Comparison of ENCODE assay signal across 26 mouse cellular contexts in genomic region chr15:90646326-90646725, GRCm38 (mm10). TPM values are rescaled to one million over a fixed set of nuclear protein-coding genes. Genes with fewer than 3 reads are reported as not detected.
A peak's percentile ranks its signal among the peaks of the same experiment; 100 is the strongest.
DNase-seq lines count a peak whose midpoint lies in the region; ATAC-seq lines count a peak whose summit lies in the region.
"Had no signal": no experiment of that assay in that cellular context is flagged by ENCODE, and none has a peak within 500 bp of the region (broad histone marks: within the 10 kb centered on the region; RNA-seq: fewer than 3 reads in every experiment).

No protein-coding gene starts in this region.

- no peaks in the 10 kb centered on the region for H3K4me1 ChIP-seq in hindbrain, embryonic 11.5 days (replicated peaks; ENCODE audit: control insufficient read depth, insufficient read depth, low read length)
- H3K4me1 ChIP-seq in hindbrain, embryonic 14.5 days (replicated peaks; ENCODE audit: control insufficient read depth, insufficient read depth, low read length): no peaks in the 10 kb centered on the region
- H3K4me1 ChIP-seq in midbrain, embryonic 14.5 days (ENCODE audit: control insufficient read depth, insufficient read depth, low read length): no peaks in the 10 kb centered on the region
- H3K4me1 ChIP-seq in midbrain, embryonic 11.5 days (ENCODE audit: control insufficient read depth, insufficient read depth, low read length): no peaks in the 10 kb centered on the region
- peaks cover 21% of the 10 kb centered on the region for H3K4me1 ChIP-seq in limb, embryonic 13.5 days

- no peak overlapping the region for H3K4me2 ChIP-seq in hindbrain, embryonic 11.5 days (replicated peaks; ENCODE audit: low read depth, low read length)
- no peak overlapping the region for H3K4me2 ChIP-seq in hindbrain, embryonic 14.5 days (replicated peaks)
- H3K4me2 ChIP-seq in midbrain, embryonic 14.5 days (ENCODE audit: low read length): no peak overlapping the region
- no peak overlapping the region for H3K4me2 ChIP-seq in midbrain, embryonic 11.5 days
- no peak overlapping the region for H3K4me2 ChIP-seq in limb, embryonic 13.5 days (replicated peaks)
- H3K4me2 ChIP-seq: heart, embryonic 11.5 days had no signal

- H3K4me3 ChIP-seq in hindbrain, embryonic 11.5 days (ENCODE audit: low read depth, low read length): no peak overlapping the region
- H3K4me3 ChIP-seq in hindbrain, embryonic 14.5 days (replicated peaks; ENCODE audit: low read length): no peak overlapping the region
- no peak overlapping the region for H3K4me3 ChIP-seq in midbrain, embryonic 14.5 days (replicated peaks; ENCODE audit: low read depth, low read length)
- no peak overlapping the region for H3K4me3 ChIP-seq in midbrain, embryonic 11.5 days (ENCODE audit: low read depth, low read length)
- H3K4me3 ChIP-seq in limb, embryonic 13.5 days: no peak overlapping the region

- 42% methylated on average over 4 of the region's 4 CpGs for WGBS in hindbrain, embryonic 11.5 days
- WGBS in hindbrain, embryonic 14.5 days: 38% methylated on average over 4 of the region's 4 CpGs
- 41% methylated on average over 4 of the region's 4 CpGs for WGBS in midbrain, embryonic 14.5 days
- WGBS in midbrain, embryonic 11.5 days: 44% methylated on average over 4 of the region's 4 CpGs
- WGBS in limb, embryonic 13.5 days: 84% methylated on average over 4 of the region's 4 CpGs

- H3K36me3 ChIP-seq in hindbrain, embryonic 11.5 days (ENCODE audit: control insufficient read depth, insufficient read depth, low read length): no peaks in the 10 kb centered on the region
- no peaks in the 10 kb centered on the region for H3K36me3 ChIP-seq in hindbrain, embryonic 14.5 days (replicated peaks; ENCODE audit: control insufficient read depth, insufficient read depth)
- H3K36me3 ChIP-seq in midbrain, embryonic 14.5 days (ENCODE audit: control insufficient read depth, insufficient read depth, low read length): no peaks in the 10 kb centered on the region
- H3K36me3 ChIP-seq in midbrain, embryonic 11.5 days (ENCODE audit: control insufficient read depth, insufficient read depth, low read length): no peaks in the 10 kb centered on the region
- no peaks in the 10 kb centered on the region; the same call in 1 of the 2 replicates for H3K36me3 ChIP-seq in limb, embryonic 13.5 days

- H3K27me3 ChIP-seq in hindbrain, embryonic 11.5 days (ENCODE audit: control insufficient read depth, insufficient read depth, low read length): no peaks in the 10 kb centered on the region
- no peaks in the 10 kb centered on the region for H3K27me3 ChIP-seq in hindbrain, embryonic 14.5 days (ENCODE audit: control insufficient read depth, insufficient read depth, low read length)
- no peaks in the 10 kb centered on the region for H3K27me3 ChIP-seq in midbrain, embryonic 14.5 days (ENCODE audit: control insufficient read depth, insufficient read depth, low read length)
- no peaks in the 10 kb centered on the region for H3K27me3 ChIP-seq in midbrain, embryonic 11.5 days (ENCODE audit: control insufficient read depth, insufficient read depth, low read length)
- H3K27me3 ChIP-seq in limb, embryonic 13.5 days: no peaks in the 10 kb centered on the region
- H3K27me3 ChIP-seq: CH12.LX had no signal

- no peaks in the 10 kb centered on the region for H3K9me3 ChIP-seq in hindbrain, embryonic 11.5 days (ENCODE audit: control insufficient read depth, low read length)
- no peaks in the 10 kb centered on the region for H3K9me3 ChIP-seq in hindbrain, embryonic 14.5 days (ENCODE audit: control insufficient read depth, low read length)
- H3K9me3 ChIP-seq in midbrain, embryonic 14.5 days (ENCODE audit: control insufficient read depth, low read length): no peaks in the 10 kb centered on the region
- no peaks in the 10 kb centered on the region for H3K9me3 ChIP-seq in midbrain, embryonic 11.5 days (ENCODE audit: control insufficient read depth, low read length)
- H3K9me3 ChIP-seq in limb, embryonic 13.5 days: 0 out of 2 replicates have a peak, but pooled peaks cover 3% of the 10 kb centered on the region

- DNase-seq in hindbrain, embryonic 11.5 days (ENCODE audit: low spot score): peak; percentile 12
- no peak for DNase-seq in hindbrain, embryonic 14.5 days (ENCODE audit: low spot score)
- DNase-seq in midbrain, embryonic 14.5 days: peak; percentile 12
- no peak for DNase-seq in midbrain, embryonic 11.5 days (ENCODE audit: low spot score, missing footprints)
- DNase-seq in thymus, postnatal 36 days: no peak
- DNase-seq: adrenal gland, adult 8-10 months; B cell, adult 2 months; cerebellum, adult 8-10 months; cerebellum, postnatal 25 days; gastrocnemius, postnatal 36 days; heart, adult 18-20 months; heart, postnatal 36 days; kidney, adult 11 months; kidney, postnatal 14 days; layer of hippocampus, adult 9-11 months; liver; lung, adult 2 months; lung, postnatal 10 days; right cerebral cortex, adult 18-20 months; spleen, adult 18-20 months; thymus, postnatal 14 days had no signal

- no peak for ATAC-seq in hindbrain, embryonic 11.5 days (ENCODE audit: low FRiP score)
- ATAC-seq in hindbrain, embryonic 14.5 days (ENCODE audit: low FRiP score): no peak
- ATAC-seq in midbrain, embryonic 14.5 days (ENCODE audit: low FRiP score, low TSS enrichment): no peak
- ATAC-seq in midbrain, embryonic 11.5 days (ENCODE audit: low FRiP score): no peak
- no peak for ATAC-seq in limb, embryonic 13.5 days (ENCODE audit: low FRiP score, low read depth)
- no peak for ATAC-seq in CD4-positive, CD25-positive, alpha-beta regulatory T cell, adult 4 months

- H3K27ac ChIP-seq in hindbrain, embryonic 11.5 days (ENCODE audit: low read depth, low read length): no peak overlapping the region
- no peak overlapping the region for H3K27ac ChIP-seq in hindbrain, embryonic 14.5 days
- no peak overlapping the region for H3K27ac ChIP-seq in midbrain, embryonic 14.5 days (replicated peaks; ENCODE audit: low read depth, low read length)
- no peak overlapping the region; the same call in 1 of the 2 replicates for H3K27ac ChIP-seq in midbrain, embryonic 11.5 days (ENCODE audit: low read depth, low read length)
- H3K27ac ChIP-seq in limb, embryonic 13.5 days: peak overlapping the region; percentile 69; the same call in 1 of the 2 replicates
- H3K27ac ChIP-seq: liver, embryonic 14.5 days had no signal

- no peak overlapping the region for H3K9ac ChIP-seq in hindbrain, embryonic 11.5 days (ENCODE audit: low read depth, low read length)
- no peak overlapping the region for H3K9ac ChIP-seq in hindbrain, embryonic 14.5 days
- no peak overlapping the region for H3K9ac ChIP-seq in midbrain, embryonic 14.5 days (replicated peaks; ENCODE audit: low read length)
- no peak overlapping the region for H3K9ac ChIP-seq in midbrain, embryonic 11.5 days (ENCODE audit: low read length)
- H3K9ac ChIP-seq in limb, embryonic 13.5 days: no peak overlapping the region
- H3K9ac ChIP-seq: liver, embryonic 14.5 days had no signal

RNA-seq across cellular contexts. Expression of gene Cpne8, which starts 32.9 kb away (rescaled TPM):
- 7.0 and 10.4 TPM in 2 replicates for polyA plus RNA-seq in hindbrain, embryonic 11.5 days (2014; fragmentation: Nextera tagmentation; extraction: Ambion mirVana)
- 22.8 and 25.5 TPM in 2 replicates for polyA plus RNA-seq in hindbrain, embryonic 14.5 days (2014; fragmentation: Nextera tagmentation; extraction: Ambion mirVana)
- 11.0 and 13.3 TPM in 2 replicates for polyA plus RNA-seq in midbrain, embryonic 14.5 days (2014; fragmentation: Nextera tagmentation; extraction: Ambion mirVana)
- polyA plus RNA-seq in midbrain, embryonic 11.5 days (2014; fragmentation: Nextera tagmentation; extraction: Ambion mirVana): 7.1 and 7.8 TPM in 2 replicates
- polyA plus RNA-seq in limb, embryonic 13.5 days (2015; fragmentation: Nextera tagmentation; extraction: Ambion mirVana): 14.1 and 15.4 TPM in 2 replicates
- 1 to 10 TPM in 1 of 2 experiments, not detected in 1; 2.1 TPM for polyA plus RNA-seq in CD4-positive, CD25-positive, alpha-beta regulatory T cell, adult 4 months (2017; shearing (Covaris generic))

Comparison
In these comparisons a context has a peak if more than half of its experiments do, and no peak if none do; other contexts are left out.
1. DNase-seq: peak in hindbrain, embryonic 11.5 days (single experiment) and midbrain, embryonic 14.5 days (single experiment); none in hindbrain, embryonic 14.5 days (single experiment), midbrain, embryonic 11.5 days (single experiment) and thymus, postnatal 36 days (0 of 2).